12 mouse cellular contexts compared by ENCODE assay signal in genomic region chr8:70495771-70496062, GRCm38 (mm10). TPM values are rescaled to one million over a fixed set of nuclear protein-coding genes. Genes with fewer than 3 reads are reported as not detected.
DNase-seq lines count a peak whose midpoint lies in the region; ATAC-seq and TF ChIP-seq lines count a peak whose summit lies in the region.
"Had no signal": no experiment of that assay in that cellular context is flagged by ENCODE, and none has a peak within 500 bp of the region (broad histone marks: within the 10 kb centered on the region; RNA-seq: fewer than 3 reads in every experiment).

No protein-coding gene starts in this region.

- H3K4me2 ChIP-seq in kidney, postnatal 0 days (ENCODE audit: low read length): peak overlapping the region; percentile 18; the same call in 1 of the 2 replicates
- no peak overlapping the region for H3K4me2 ChIP-seq in forebrain, embryonic 15.5 days (replicated peaks)
- H3K4me2 ChIP-seq in midbrain, embryonic 15.5 days: peak overlapping the region; percentile 10; the same call in 1 of the 2 replicates

- H3K4me1 ChIP-seq in kidney, postnatal 0 days (replicated peaks; ENCODE audit: insufficient read depth, low read length): peaks cover 9% of the 10 kb centered on the region; the same call in 1 of the 2 replicates
- H3K4me1 ChIP-seq in forebrain, embryonic 15.5 days: peaks cover 36% of the 10 kb centered on the region
- H3K4me1 ChIP-seq in midbrain, embryonic 15.5 days: peaks cover 46% of the 10 kb centered on the region

- H3K27me3 ChIP-seq in kidney, postnatal 0 days (ENCODE audit: insufficient read depth, low read length): peaks cover 83% of the 10 kb centered on the region
- peaks cover 100% of the 10 kb centered on the region for H3K27me3 ChIP-seq in forebrain, embryonic 15.5 days
- peaks cover 98% of the 10 kb centered on the region for H3K27me3 ChIP-seq in midbrain, embryonic 15.5 days (replicated peaks)

- H3K4me3 ChIP-seq in kidney, postnatal 0 days (replicated peaks; ENCODE audit: low read depth, low read length): 0 out of 2 replicates have a peak overlapping the region, but pooled peaks have one; percentile 4
- H3K4me3 ChIP-seq in forebrain, embryonic 15.5 days: peak overlapping the region; percentile 11; the same call in 1 of the 2 replicates
- H3K4me3 ChIP-seq in midbrain, embryonic 15.5 days: no peak overlapping the region
- H3K4me3 ChIP-seq: erythroblast, embryonic 14.5 days had no signal

- no peaks in the 10 kb centered on the region for H3K36me3 ChIP-seq in kidney, postnatal 0 days (ENCODE audit: insufficient read depth, low read length)
- H3K36me3 ChIP-seq in forebrain, embryonic 15.5 days: no peaks in the 10 kb centered on the region
- no peaks in the 10 kb centered on the region for H3K36me3 ChIP-seq in midbrain, embryonic 15.5 days (replicated peaks)

- peak; percentile 59 for DNase-seq in adrenal gland, postnatal 14 days
- no peak for DNase-seq in adrenal gland, postnatal 4 days (ENCODE audit: low spot score in 2 of 2)
- DNase-seq in kidney, postnatal 0 days (ENCODE audit: low spot score): no peak
- DNase-seq in kidney, postnatal 25 days: no peak
- no peak for DNase-seq in gastrocnemius, postnatal 4 days (ENCODE audit: low spot score in 2 of 2)
- DNase-seq: heart, adult 18-20 months; kidney, postnatal 10 days had no signal

- H3K27ac ChIP-seq in kidney, postnatal 0 days: no peak overlapping the region
- H3K27ac ChIP-seq in forebrain, embryonic 15.5 days (replicated peaks): no peak overlapping the region
- no peak overlapping the region for H3K27ac ChIP-seq in midbrain, embryonic 15.5 days

- no peaks in the 10 kb centered on the region for H3K9me3 ChIP-seq in kidney, postnatal 0 days (replicated peaks; ENCODE audit: low read length)
- H3K9me3 ChIP-seq in forebrain, embryonic 15.5 days: no peaks in the 10 kb centered on the region
- no peaks in the 10 kb centered on the region for H3K9me3 ChIP-seq in midbrain, embryonic 15.5 days

- peak overlapping the region; percentile 23; the same call in 1 of the 2 replicates for H3K9ac ChIP-seq in kidney, postnatal 0 days (ENCODE audit: low read depth, low read length)
- no peak overlapping the region for H3K9ac ChIP-seq in forebrain, embryonic 15.5 days (replicated peaks)
- H3K9ac ChIP-seq in midbrain, embryonic 15.5 days: no peak overlapping the region

- TF ChIP-seq CTCF in kidney, postnatal 0 days (IDR thresholded peaks at IDR 0.05; ENCODE audit: low read depth): no peak

- no peak for ATAC-seq in kidney, postnatal 0 days (replicated peaks; ENCODE audit: low FRiP score, low read depth)
- ATAC-seq in forebrain, embryonic 15.5 days (replicated peaks): no peak
- no peak for ATAC-seq in midbrain, embryonic 15.5 days (replicated peaks)
- no peak for ATAC-seq in activated CD4-positive, CD25-positive, alpha-beta regulatory T cell, adult 4 months

- 8% methylated on average over 12 of the region's 12 CpGs for WGBS in kidney, postnatal 0 days
- WGBS in forebrain, embryonic 15.5 days: 9% methylated on average over 12 of the region's 12 CpGs
- 8% methylated on average over 12 of the region's 12 CpGs for WGBS in midbrain, embryonic 15.5 days

RNA-seq across cellular contexts. Expression of gene Crlf1, which starts 2.8 kb away (rescaled TPM):
- not detected in 2 replicates for total RNA-seq in adrenal gland, postnatal 14 days (2021)
- total RNA-seq in adrenal gland, postnatal 4 days (2021): under 1 TPM in 1 of 2 experiments, not detected in 1; 0.45 TPM
- 31.3 and 33.7 TPM in 2 replicates for polyA plus RNA-seq in kidney, postnatal 0 days (2015; fragmentation: Nextera tagmentation; extraction: Ambion mirVana)
- polyA plus RNA-seq in forebrain, embryonic 15.5 days (2015; fragmentation: Nextera tagmentation; extraction: Ambion mirVana): 4.3 and 5.3 TPM in 2 replicates
- polyA plus RNA-seq in midbrain, embryonic 15.5 days (2015; fragmentation: Nextera tagmentation; extraction: Ambion mirVana): 2.4 and 2.9 TPM in 2 replicates
- not detected for polyA plus RNA-seq in activated CD4-positive, CD25-positive, alpha-beta regulatory T cell, adult 4 months (2017; shearing (Covaris generic))
- 1 to 10 TPM; 3.7 to 4.7 TPM for total RNA-seq in gastrocnemius, postnatal 4 days (2021)
- total RNA-seq: megakaryocyte, adult 5-6 weeks had no signal

RNA-seq across cellular contexts. Expression of gene Tmem59l, which starts 8.6 kb away (rescaled TPM):
- total RNA-seq in adrenal gland, postnatal 14 days (2021): 4.6 and 5.6 TPM in 2 replicates
- total RNA-seq in adrenal gland, postnatal 4 days (2021): 1 to 10 TPM; 3.6 to 5.0 TPM
- 3.0 and 3.5 TPM in 2 replicates for polyA plus RNA-seq in kidney, postnatal 0 days (2015; fragmentation: Nextera tagmentation; extraction: Ambion mirVana)
- 70.2 and 75.0 TPM in 2 replicates for polyA plus RNA-seq in forebrain, embryonic 15.5 days (2015; fragmentation: Nextera tagmentation; extraction: Ambion mirVana)
- 123 and 141 TPM in 2 replicates for polyA plus RNA-seq in midbrain, embryonic 15.5 days (2015; fragmentation: Nextera tagmentation; extraction: Ambion mirVana)
- under 1 TPM in 1 of 2 experiments, not detected in 1; 0.22 TPM for polyA plus RNA-seq in activated CD4-positive, CD25-positive, alpha-beta regulatory T cell, adult 4 months (2017; shearing (Covaris generic))
- total RNA-seq in gastrocnemius, postnatal 4 days (2021): not detected
- total RNA-seq: heart, adult 18-20 months; megakaryocyte, adult 5-6 weeks had no signal
- polyA plus RNA-seq: erythroblast, embryonic 14.5 days had no signal

RNA-seq across cellular contexts. Expression of gene Rex1bd, which starts 10.8 kb away (rescaled TPM):
- total RNA-seq in adrenal gland, postnatal 14 days (2021): 116 and 123 TPM in 2 replicates
- 100 to 1,000 TPM; 105 to 109 TPM for total RNA-seq in adrenal gland, postnatal 4 days (2021)
- polyA plus RNA-seq in kidney, postnatal 0 days (2015; fragmentation: Nextera tagmentation; extraction: Ambion mirVana): 140 TPM in 2 replicates
- 164 and 176 TPM in 2 replicates for polyA plus RNA-seq in forebrain, embryonic 15.5 days (2015; fragmentation: Nextera tagmentation; extraction: Ambion mirVana)
- polyA plus RNA-seq in midbrain, embryonic 15.5 days (2015; fragmentation: Nextera tagmentation; extraction: Ambion mirVana): 164 and 169 TPM in 2 replicates
- 10 to 100 TPM; 89.0 to 95.4 TPM for polyA plus RNA-seq in activated CD4-positive, CD25-positive, alpha-beta regulatory T cell, adult 4 months (2017; shearing (Covaris generic))
- 100 to 1,000 TPM; 118 to 119 TPM for total RNA-seq in gastrocnemius, postnatal 4 days (2021)

RNA-seq across cellular contexts. Expression of gene Uba52, which starts 14.9 kb away (rescaled TPM):
- 1,600 and 1,776 TPM in 2 replicates for total RNA-seq in adrenal gland, postnatal 14 days (2021)
- total RNA-seq in adrenal gland, postnatal 4 days (2021): 1,000 to 10,000 TPM; 1,529 to 1,618 TPM
- polyA plus RNA-seq in kidney, postnatal 0 days (2015; fragmentation: Nextera tagmentation; extraction: Ambion mirVana): 1,111 and 1,265 TPM in 2 replicates
- polyA plus RNA-seq in forebrain, embryonic 15.5 days (2015; fragmentation: Nextera tagmentation; extraction: Ambion mirVana): 724 and 839 TPM in 2 replicates
- 587 and 620 TPM in 2 replicates for polyA plus RNA-seq in midbrain, embryonic 15.5 days (2015; fragmentation: Nextera tagmentation; extraction: Ambion mirVana)
- polyA plus RNA-seq in activated CD4-positive, CD25-positive, alpha-beta regulatory T cell, adult 4 months (2017; shearing (Covaris generic)): 1,000 to 10,000 TPM; 3,631 to 4,013 TPM
- 1,000 to 10,000 TPM; 1,604 to 1,674 TPM for total RNA-seq in gastrocnemius, postnatal 4 days (2021)

RNA-seq across cellular contexts. Expression of gene Klhl26, which starts 18.9 kb away (rescaled TPM):
- 15.7 and 16.3 TPM in 2 replicates for total RNA-seq in adrenal gland, postnatal 14 days (2021)
- total RNA-seq in adrenal gland, postnatal 4 days (2021): 10 to 100 TPM; 18.7 to 20.4 TPM
- 19.1 and 19.5 TPM in 2 replicates for polyA plus RNA-seq in kidney, postnatal 0 days (2015; fragmentation: Nextera tagmentation; extraction: Ambion mirVana)
- 19.3 and 21.4 TPM in 2 replicates for polyA plus RNA-seq in forebrain, embryonic 15.5 days (2015; fragmentation: Nextera tagmentation; extraction: Ambion mirVana)
- polyA plus RNA-seq in midbrain, embryonic 15.5 days (2015; fragmentation: Nextera tagmentation; extraction: Ambion mirVana): 31.0 and 31.4 TPM in 2 replicates
- polyA plus RNA-seq in activated CD4-positive, CD25-positive, alpha-beta regulatory T cell, adult 4 months (2017; shearing (Covaris generic)): 1 to 10 TPM; 7.2 to 9.5 TPM
- total RNA-seq in gastrocnemius, postnatal 4 days (2021): 1 to 10 TPM; 8.1 to 10.0 TPM

Comparison
In these comparisons a context has a peak if more than half of its experiments do, and no peak if none do; other contexts are left out.
1. RNA of gene Tmem59l, which starts 8.6 kb away (polyA plus RNA-seq): 123 to 141 TPM in midbrain, embryonic 15.5 days and 70.2 to 75.0 TPM in forebrain, embryonic 15.5 days; 3.0 to 3.5 TPM in kidney, postnatal 0 days and 0.22 TPM in activated CD4-positive, CD25-positive, alpha-beta regulatory T cell, adult 4 months; every median in the first group is over 10 times any median in the second.